Comparison of ENCODE assay signal across 8 mouse cellular contexts in the genomic region with DNA sequence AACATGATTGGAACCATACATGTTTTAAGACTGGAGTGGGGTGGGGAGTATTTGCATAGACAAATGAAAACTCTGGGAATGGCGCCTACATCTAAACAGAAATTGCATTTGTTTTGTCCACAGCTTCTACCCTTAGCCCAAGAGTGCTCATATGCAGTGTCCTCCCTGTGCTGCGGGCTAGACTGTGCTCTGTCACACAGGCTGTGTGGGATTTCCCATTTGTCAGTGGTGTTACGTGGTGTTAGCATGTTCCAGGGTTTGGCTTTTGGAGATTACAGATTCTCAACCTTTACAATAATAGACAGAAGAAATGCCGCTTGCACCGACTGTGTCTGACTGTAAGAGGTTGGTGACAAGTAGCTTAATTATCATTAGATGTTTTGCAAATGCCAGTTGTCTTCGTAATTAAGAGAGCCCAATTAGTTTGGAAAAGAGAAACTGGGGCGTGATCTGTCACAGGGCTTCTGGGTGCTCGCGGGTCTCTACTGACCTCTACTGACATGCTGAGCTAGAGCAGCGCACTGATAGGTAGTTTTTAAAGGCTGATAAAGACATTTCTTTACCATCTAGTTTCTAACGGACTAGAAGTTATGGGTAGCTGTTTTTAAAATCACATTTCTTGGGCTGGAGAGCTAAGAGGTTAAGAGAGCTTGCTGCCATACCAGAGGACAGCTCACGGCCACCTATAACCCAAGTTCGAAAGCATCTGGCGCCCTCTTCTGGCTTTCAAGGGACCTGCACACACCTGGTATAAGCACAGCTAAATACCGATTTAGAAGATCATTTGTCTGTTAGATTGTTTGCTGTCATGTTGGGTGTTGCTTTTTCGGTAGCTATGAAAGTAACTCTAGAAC. TPM values are rescaled to one million over a fixed set of nuclear protein-coding genes. Genes with fewer than 3 reads are reported as not detected.
DNase-seq lines count a peak whose midpoint lies in the region; ATAC-seq and TF ChIP-seq lines count a peak whose summit lies in the region.

No protein-coding gene starts in this region.

- no peak overlapping the region for H3K9ac ChIP-seq in limb, embryonic 11.5 days (ENCODE audit: low read length)

- H3K9me3 ChIP-seq in limb, embryonic 11.5 days (ENCODE audit: control insufficient read depth, low read length), result no peaks in the 10 kb centered on the region

- H3K4me2 ChIP-seq in limb, embryonic 11.5 days (ENCODE audit: low read depth, severe bottlenecking), result no peak overlapping the region

- WGBS in limb, embryonic 11.5 days, result 45% methylated on average over 16 of the region's 16 CpGs

- no peak overlapping the region for H3K4me3 ChIP-seq in limb, embryonic 11.5 days (ENCODE audit: low read depth, low read length)

- peak; percentile 95 for ATAC-seq in Patski
- ATAC-seq in limb, embryonic 11.5 days (ENCODE audit: insufficient number of reproducible peaks, low FRiP score, low TSS enrichment, low read depth), result no peak

- CTCF ChIA-PET in Patski (lab: Charles Lee), result interaction anchor here (0.8 to 2.6 kb wide), 30 partner anchors 8 to 496 kb away, joined by 3 to 28 read pairs (median 5); a partner anchor contains a TSS

- no peaks in the 10 kb centered on the region for H3K36me3 ChIP-seq in limb, embryonic 11.5 days (ENCODE audit: control insufficient read depth, insufficient read depth, low read length)

- no peak overlapping the region for H3K27ac ChIP-seq in limb, embryonic 11.5 days (replicated peaks; ENCODE audit: low read depth, low read length)

- POLR2A ChIA-PET in Patski (lab: Charles Lee), result interaction anchor here (1.1 kb wide), 1 partner anchor 10 kb away, joined by 3 read pairs; no protein-coding TSS in a partner anchor

- in situ Hi-C loops in Patski (cut with MboI; ENCODE audit: low pct_unique_long_range_greater_than_20kb), result no loop called here

- peaks cover 3% of the 10 kb centered on the region for H3K27me3 ChIP-seq in Patski
- no peaks in the 10 kb centered on the region for H3K27me3 ChIP-seq in limb, embryonic 11.5 days (ENCODE audit: control insufficient read depth, insufficient read depth, low read length)

- TF ChIP-seq CTCF in Patski (IDR thresholded peaks at IDR 0.05), result peak; percentile 94

- peak; percentile 93 for DNase-seq in 416B (ENCODE audit: low read depth)
- DNase-seq in Patski (ENCODE audit: low read depth, low spot score), result peak; percentile 43
- peak; percentile 83 to 90 for DNase-seq in cerebellum, postnatal 10 days
- peak; percentile 75 for DNase-seq in gastrocnemius, adult 18-20 months (ENCODE audit: low spot score)
- peak; percentile 77 for DNase-seq in induced T-regulatory cell, adult 2 months (ENCODE audit: low read depth)
- peak; percentile 61 for DNase-seq in limb, embryonic 11.5 days (ENCODE audit: low spot score)
- peak; percentile 60 to 74 for DNase-seq in natural killer cell, adult 2 months (ENCODE audit: low spot score in 2 of 2)
- peak; percentile 79 for DNase-seq in testis, postnatal 10 days (ENCODE audit: low spot score)

- H3K4me1 ChIP-seq in limb, embryonic 11.5 days (ENCODE audit: control insufficient read depth, insufficient read depth, low read length), result no peaks in the 10 kb centered on the region

RNA-seq across cellular contexts. Expression of a gene that starts 15.4 kb away (rescaled TPM):
- not detected for polyA plus RNA-seq in Patski (2021)
- total RNA-seq in gastrocnemius, adult 18-20 months (2021), result under 1 TPM; 0.16 to 0.24 TPM
- polyA plus RNA-seq in limb, embryonic 11.5 days (2014; fragmentation: Nextera tagmentation; extraction: Ambion mirVana), result 0.23 TPM in 1 of 2 replicates, not detected in the other

RNA-seq across cellular contexts. Expression of a gene that starts 35.8 kb away (rescaled TPM):
- polyA plus RNA-seq in Patski (2021), result not detected
- 100 to 1,000 TPM; 119 to 130 TPM for total RNA-seq in gastrocnemius, adult 18-20 months (2021)
- polyA plus RNA-seq in limb, embryonic 11.5 days (2014; fragmentation: Nextera tagmentation; extraction: Ambion mirVana), result 1.4 and 1.7 TPM in 2 replicates

Comparison
In these comparisons a context has a peak if more than half of its experiments do, and no peak if none do; other contexts are left out.
1. DNase-seq: peak in every context shown above with its lines; median percentile 93 in 416B; 86 in cerebellum, postnatal 10 days; 79 in testis, postnatal 10 days; 77 in induced T-regulatory cell, adult 2 months; 75 in gastrocnemius, adult 18-20 months; 67 in natural killer cell, adult 2 months; 61 in limb, embryonic 11.5 days; 43 in Patski.